Mouse (Mus musculus) spleen, adult 12 weeks (tissue): Measurements from ENCODE around the gene Nxpe3.

ENCODE experiments used
- DNase-seq: peaks from one replicate; pipeline ENCODE4 v3.0.0; 2022; ENCODE audit warnings: low spot score

Nxpe3 gene

DNA sequence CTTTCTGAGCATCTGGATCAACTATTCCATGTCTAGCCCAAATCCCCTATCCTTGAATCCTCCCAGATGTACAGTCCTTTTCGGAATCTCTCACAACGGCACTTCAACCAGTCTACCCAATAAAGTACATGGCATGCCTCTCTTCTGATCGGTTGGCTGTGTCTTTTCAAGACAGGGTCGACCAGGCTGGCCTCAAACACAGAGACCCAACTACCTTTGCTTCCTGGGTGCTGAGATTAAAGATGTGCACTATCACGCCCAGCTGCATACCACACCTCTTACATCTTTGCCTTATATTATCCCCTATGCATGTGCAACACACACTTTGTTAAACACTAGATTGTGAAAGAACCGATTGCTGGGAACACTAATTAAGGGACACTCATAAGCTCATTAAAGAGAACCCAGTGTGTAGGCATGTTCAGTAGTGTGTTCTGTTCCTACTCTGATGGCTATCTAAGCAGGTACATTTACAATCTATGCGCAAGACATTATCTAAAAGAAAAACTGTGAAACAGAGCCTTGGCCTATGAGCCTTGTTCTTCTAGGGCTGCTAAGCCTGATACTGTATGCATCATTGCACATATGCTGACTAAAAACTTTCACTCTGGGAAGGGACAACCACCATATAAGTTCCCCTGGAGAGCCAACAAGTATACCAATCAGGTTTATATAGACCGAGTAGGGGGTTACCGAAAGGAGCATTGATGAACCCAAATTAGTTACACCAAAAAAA lies 85.1 kb downstream of the Nxpe3 start:
- no peak for DNase-seq

DNA sequence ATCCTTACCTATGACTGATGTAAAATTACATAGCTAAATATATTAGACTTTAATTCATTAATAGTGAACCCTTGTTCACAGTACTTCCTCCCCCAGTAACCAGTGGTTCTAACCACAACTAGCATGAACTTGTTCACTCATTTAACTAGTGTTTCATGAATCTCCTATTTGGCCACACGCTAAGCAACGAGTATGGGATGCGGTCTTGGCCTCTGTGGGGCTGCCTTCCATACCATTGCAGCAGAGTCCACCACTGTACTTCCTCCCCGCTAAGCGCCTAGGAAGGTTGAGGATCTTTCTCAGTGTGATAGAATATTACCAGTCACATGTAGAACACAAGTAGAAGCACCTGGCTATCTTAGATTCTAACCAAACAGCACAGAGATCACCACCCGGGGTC lies 85.7 kb downstream of the Nxpe3 start:
- DNase-seq, result no peak

DNA sequence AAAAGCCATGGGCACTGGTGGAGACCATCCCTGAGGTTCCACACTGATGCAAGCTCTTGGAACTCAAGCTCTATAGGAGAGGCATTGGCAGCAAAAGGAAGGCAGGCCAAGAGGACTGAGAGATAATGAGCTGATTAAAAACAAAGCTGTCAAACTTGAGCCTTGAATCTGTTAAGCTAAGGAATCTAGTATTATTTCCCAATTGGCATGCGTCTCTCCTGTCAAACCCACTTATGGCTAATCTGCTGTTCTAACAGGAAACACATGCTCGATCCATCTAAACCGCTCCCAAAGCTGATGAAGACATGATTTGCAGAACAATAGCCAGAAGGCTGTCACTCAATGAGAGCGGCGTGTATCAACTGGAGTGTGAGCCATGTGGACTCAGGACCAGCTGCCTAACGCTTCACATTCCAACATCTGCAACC lies 87.6 kb downstream of the Nxpe3 start:
- DNase-seq, result no peak

DNA sequence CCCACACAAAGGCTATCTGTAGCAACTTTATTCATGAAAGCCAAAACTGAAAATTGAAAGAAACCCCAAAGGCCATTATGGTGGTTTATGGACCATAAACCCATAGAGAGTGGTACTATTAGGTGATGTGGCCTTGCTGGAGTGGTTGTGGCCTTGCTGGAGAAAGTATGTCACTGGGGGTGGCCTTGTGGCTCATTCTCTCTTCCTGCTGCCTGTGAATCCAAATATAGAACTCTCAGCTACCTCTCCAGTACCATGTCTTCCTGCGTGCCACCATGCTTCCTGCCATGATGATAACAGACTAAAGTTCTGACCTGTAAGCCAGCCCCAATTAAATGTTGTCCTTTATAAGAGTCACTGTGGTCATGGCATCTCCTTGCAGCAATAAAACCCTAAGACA lies 90.3 kb downstream of the Nxpe3 start:
- no peak for DNase-seq

DNA sequence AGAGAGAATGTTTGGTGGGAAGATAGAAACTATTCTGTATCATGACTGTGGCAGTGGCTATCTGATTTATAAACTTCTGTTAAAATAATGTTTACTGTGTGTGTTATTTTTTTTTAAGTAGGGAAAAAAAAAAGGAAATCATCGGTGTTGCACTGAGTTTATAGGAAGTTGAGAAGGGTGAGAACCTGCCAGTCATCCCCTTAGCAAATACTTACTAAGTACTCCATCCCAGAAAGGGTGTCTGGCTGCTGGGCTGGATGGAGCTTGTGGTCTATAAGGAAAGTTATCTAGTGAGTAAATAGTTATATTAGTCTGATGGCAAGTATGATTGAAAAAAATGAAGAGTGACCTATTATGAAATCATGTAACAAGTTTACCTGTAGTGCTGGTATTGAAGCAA lies 93.5 kb downstream of the Nxpe3 start:
- no peak for DNase-seq

DNA sequence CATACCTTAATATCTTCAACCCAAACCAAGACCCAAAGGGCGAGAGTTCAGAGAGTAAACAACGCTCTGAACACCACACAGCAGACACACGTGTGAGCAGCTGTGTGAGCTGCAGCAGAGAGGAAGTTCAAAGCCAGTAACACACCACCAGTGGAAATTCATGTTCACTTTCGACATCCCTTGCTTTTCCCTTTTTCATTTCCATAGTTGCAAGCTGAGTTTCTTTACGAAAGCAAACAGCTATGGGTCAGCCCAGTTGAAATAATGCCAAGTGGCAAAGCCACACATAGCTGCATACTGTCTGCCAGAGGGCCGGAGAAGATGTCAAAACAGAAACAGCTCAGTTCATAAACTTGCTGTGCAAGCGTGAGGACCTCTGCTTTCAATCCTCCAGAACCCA lies 96.2 kb downstream of the Nxpe3 start:
- DNase-seq, result no peak

DNA sequence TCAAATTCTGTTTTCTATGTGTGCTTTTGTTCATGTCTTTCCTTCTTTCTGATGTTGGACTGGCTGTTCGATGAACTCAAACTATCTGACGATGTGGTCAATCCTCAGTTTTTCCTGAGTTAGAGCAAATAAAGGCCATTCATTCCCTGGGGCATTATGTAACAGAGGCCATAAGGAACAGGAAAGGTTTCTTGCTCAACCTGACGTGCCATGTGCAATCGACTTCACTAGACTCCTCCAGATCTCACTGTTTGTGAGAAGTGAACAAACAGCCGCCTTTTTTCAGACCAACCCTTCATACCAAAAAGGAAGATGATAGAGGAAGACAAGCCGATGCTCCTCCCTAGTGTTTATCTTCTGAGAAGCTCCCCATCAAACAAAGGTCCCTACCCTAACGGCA lies 104.8 kb downstream of the Nxpe3 start:
- DNase-seq, result no peak
